Mouse (Mus musculus): ENCODE data around the gene Setd2. TPM values are rescaled to one million over a fixed set of nuclear protein-coding genes. Genes with fewer than 3 reads are reported as not detected.
A peak's percentile ranks its signal among the peaks of the same experiment; 100 is the strongest.

Gene Setd2
- polyA plus RNA-seq, 1 experiment from 2014 or later, result 58.1 TPM

DNA sequence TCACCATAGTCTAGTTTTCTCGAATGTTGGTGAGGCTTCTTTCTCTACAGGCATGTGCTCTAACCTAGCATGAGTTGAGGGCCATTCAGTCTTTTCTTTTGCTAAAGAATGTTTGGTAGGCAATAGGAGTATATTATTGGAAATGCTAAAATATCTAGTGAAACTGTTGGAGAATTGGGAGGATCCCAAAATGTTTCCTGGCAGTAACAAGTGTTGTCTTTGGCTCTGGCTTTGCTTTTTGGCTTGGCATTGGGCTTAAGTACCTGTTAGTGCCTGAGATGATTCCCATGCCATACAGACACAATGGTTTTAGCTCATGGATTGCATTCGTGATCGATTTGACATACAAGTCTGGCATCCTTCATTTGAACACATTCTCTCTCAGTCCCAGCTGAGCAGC lies 79.1 kb downstream of the Setd2 start:
- H3K4me2 ChIP-seq (ENCODE audit: low read length), result no peak overlapping the region
- no peaks in the 10 kb centered on the region for H3K4me1 ChIP-seq (ENCODE audit: control insufficient read depth, insufficient read depth, low read length)
- H3K36me3 ChIP-seq (ENCODE audit: control insufficient read depth, insufficient read depth, low read length), result peaks cover 46% of the 10 kb centered on the region
- ATAC-seq (ENCODE audit: low FRiP score, low TSS enrichment) (no peak), DNase-seq (no peak)
- H3K27me3 ChIP-seq (ENCODE audit: control insufficient read depth, insufficient read depth, low read length), result no peaks in the 10 kb centered on the region
- no peaks in the 10 kb centered on the region for H3K9me3 ChIP-seq (ENCODE audit: control insufficient read depth, low read length)
- WGBS, result 91% methylated on average over 3 of the region's 3 CpGs
- H3K9ac ChIP-seq (replicated peaks; ENCODE audit: low read length), result no peak overlapping the region
- H3K4me3 ChIP-seq (replicated peaks; ENCODE audit: low read depth, low read length), result no peak overlapping the region
- no peak overlapping the region for H3K27ac ChIP-seq (replicated peaks; ENCODE audit: low read depth, low read length)

DNA sequence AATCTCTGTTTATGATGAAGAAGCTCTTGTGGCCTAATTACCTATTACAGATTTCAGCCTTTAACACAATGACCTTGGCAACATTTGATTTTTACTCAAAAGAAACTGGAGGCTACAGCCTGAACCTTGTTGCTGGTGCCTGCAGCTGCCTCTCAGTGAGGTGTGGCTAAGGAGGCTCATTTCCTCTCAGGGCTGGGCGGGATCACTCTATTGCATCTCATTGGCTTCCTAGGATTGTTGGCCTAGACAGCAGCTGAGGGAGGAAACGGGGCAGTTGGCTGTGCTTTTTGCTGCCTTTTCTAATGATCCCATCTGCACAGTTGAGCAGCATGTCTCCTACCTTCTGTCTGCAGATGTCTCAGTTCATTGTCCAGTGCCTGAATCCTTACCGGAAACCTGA lies 84.7 kb downstream of the Setd2 start:
- Histone ChIP-seq H3K27ac (replicated peaks; ENCODE audit: low read depth, low read length) (no peak overlapping the region), H3K4me1 (ENCODE audit: control insufficient read depth, insufficient read depth, low read length) (no peaks in the 10 kb centered on the region), H3K27me3 (ENCODE audit: control insufficient read depth, insufficient read depth, low read length) (no peaks in the 10 kb centered on the region), H3K9me3 (ENCODE audit: control insufficient read depth, low read length) (no peaks in the 10 kb centered on the region), H3K9ac (replicated peaks; ENCODE audit: low read length) (no peak overlapping the region), H3K4me2 (ENCODE audit: low read length) (no peak overlapping the region), H3K36me3 (ENCODE audit: control insufficient read depth, insufficient read depth, low read length) (peaks cover 73% of the 10 kb centered on the region), H3K4me3 (replicated peaks; ENCODE audit: low read depth, low read length) (no peak overlapping the region)
- no peak for ATAC-seq (ENCODE audit: low FRiP score, low TSS enrichment)
- WGBS, result 88% methylated on average over 3 of the region's 3 CpGs
- no peak for DNase-seq

DNA sequence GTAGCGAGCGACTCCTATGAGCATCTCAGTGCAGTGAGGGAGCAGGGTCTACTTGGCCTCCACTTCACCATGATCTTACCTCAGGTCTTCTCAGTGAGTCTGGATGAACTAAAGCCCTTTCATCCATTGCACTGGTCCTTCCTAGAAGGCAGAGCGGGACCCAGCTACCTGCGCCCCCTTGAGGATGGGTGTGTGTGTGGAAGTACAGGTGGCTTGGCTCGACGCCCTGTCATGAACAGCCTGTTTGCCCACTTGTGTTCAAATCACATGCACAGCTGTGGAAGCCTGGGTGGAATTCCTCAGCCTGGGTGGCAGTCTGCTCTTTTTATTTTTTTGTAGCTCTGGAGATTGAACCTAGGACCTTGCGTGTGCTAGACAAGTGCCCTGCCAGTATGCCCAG lies 87.8 kb downstream of the Setd2 start:
- Histone ChIP-seq H3K4me1 (ENCODE audit: control insufficient read depth, insufficient read depth, low read length) (peaks cover 11% of the 10 kb centered on the region), H3K9ac (replicated peaks; ENCODE audit: low read length) (no peak overlapping the region), H3K36me3 (ENCODE audit: control insufficient read depth, insufficient read depth, low read length) (peaks cover 58% of the 10 kb centered on the region), H3K4me3 (replicated peaks; ENCODE audit: low read depth, low read length) (no peak overlapping the region), H3K27me3 (ENCODE audit: control insufficient read depth, insufficient read depth, low read length) (no peaks in the 10 kb centered on the region), H3K4me2 (ENCODE audit: low read length) (no peak overlapping the region), H3K9me3 (ENCODE audit: control insufficient read depth, low read length) (no peaks in the 10 kb centered on the region), H3K27ac (replicated peaks; ENCODE audit: low read depth, low read length) (no peak overlapping the region)
- ATAC-seq (ENCODE audit: low FRiP score, low TSS enrichment) (no peak), DNase-seq (no peak)
- 90% methylated on average over 7 of the region's 7 CpGs for WGBS

DNA sequence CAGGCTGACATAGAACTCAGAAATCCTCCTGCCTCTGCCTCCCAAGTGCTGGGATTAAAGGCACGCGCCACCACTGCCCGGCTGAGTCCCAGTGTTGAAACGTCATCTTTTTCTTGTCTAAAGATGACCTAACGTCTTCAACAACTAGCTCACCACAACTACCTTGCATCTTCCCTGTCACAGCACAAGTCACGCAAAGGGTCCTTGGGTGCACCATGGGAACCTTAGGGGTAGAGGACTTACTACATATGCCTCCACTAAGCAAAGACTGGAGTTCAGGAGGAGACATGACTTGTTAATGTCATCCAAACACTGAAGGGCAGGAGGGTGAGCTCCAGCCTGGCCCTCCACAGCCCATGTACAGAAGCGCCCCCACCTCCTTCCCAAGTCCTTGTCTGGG lies 88.3 kb downstream of the Setd2 start:
- peaks cover 53% of the 10 kb centered on the region for H3K36me3 ChIP-seq (ENCODE audit: control insufficient read depth, insufficient read depth, low read length)
- no peak overlapping the region for H3K4me3 ChIP-seq (replicated peaks; ENCODE audit: low read depth, low read length)
- no peak overlapping the region for H3K27ac ChIP-seq (replicated peaks; ENCODE audit: low read depth, low read length)
- no peaks in the 10 kb centered on the region for H3K27me3 ChIP-seq (ENCODE audit: control insufficient read depth, insufficient read depth, low read length)
- 95% methylated on average over 7 of the region's 7 CpGs for WGBS
- H3K4me1 ChIP-seq (ENCODE audit: control insufficient read depth, insufficient read depth, low read length), result peaks cover 11% of the 10 kb centered on the region
- H3K9ac ChIP-seq (replicated peaks; ENCODE audit: low read length), result no peak overlapping the region
- no peak overlapping the region for H3K4me2 ChIP-seq (ENCODE audit: low read length)
- DNase-seq (no peak), ATAC-seq (ENCODE audit: low FRiP score, low TSS enrichment) (no peak)
- H3K9me3 ChIP-seq (ENCODE audit: control insufficient read depth, low read length), result no peaks in the 10 kb centered on the region

DNA sequence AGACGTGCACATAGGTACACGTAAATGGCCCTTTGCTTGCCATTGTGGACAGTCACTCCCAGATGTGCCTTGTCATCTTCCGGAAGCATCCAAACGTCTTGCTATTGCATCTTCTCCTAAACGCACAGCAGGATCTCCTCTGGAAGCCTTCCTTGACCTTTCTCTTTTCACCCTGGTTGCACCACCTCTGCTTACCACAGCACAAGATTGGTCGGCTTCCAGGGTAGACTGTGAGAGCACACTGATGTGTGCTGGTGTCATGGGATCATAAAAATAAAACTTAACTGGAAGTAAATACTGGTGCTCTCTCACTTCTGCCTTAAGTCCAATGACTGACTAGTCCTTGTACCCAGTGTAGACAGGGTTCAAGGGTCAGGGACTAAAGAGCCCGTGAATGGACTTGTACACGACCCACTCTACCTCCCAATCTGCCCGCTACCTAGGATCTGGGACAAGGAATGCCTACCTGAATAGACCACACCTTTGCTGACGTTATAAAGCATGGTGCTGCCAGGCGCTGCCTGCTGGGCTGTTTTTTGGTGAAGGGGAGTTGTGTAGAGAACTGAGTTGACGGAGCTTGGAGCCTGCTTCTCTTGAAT lies 90.3 kb downstream of the Setd2 start:
- Histone ChIP-seq H3K27me3 (ENCODE audit: control insufficient read depth, insufficient read depth, low read length) (no peaks in the 10 kb centered on the region), H3K9ac (replicated peaks; ENCODE audit: low read length) (no peak overlapping the region), H3K4me1 (ENCODE audit: control insufficient read depth, insufficient read depth, low read length) (peaks cover 11% of the 10 kb centered on the region), H3K4me2 (ENCODE audit: low read length) (no peak overlapping the region), H3K36me3 (ENCODE audit: control insufficient read depth, insufficient read depth, low read length) (peaks cover 39% of the 10 kb centered on the region), H3K4me3 (replicated peaks; ENCODE audit: low read depth, low read length) (no peak overlapping the region), H3K9me3 (ENCODE audit: control insufficient read depth, low read length) (no peaks in the 10 kb centered on the region), H3K27ac (replicated peaks; ENCODE audit: low read depth, low read length) (no peak overlapping the region)
- WGBS, result 90% methylated on average over 12 of the region's 12 CpGs
- DNase-seq (no peak), ATAC-seq (ENCODE audit: low FRiP score, low TSS enrichment) (no peak)

DNA sequence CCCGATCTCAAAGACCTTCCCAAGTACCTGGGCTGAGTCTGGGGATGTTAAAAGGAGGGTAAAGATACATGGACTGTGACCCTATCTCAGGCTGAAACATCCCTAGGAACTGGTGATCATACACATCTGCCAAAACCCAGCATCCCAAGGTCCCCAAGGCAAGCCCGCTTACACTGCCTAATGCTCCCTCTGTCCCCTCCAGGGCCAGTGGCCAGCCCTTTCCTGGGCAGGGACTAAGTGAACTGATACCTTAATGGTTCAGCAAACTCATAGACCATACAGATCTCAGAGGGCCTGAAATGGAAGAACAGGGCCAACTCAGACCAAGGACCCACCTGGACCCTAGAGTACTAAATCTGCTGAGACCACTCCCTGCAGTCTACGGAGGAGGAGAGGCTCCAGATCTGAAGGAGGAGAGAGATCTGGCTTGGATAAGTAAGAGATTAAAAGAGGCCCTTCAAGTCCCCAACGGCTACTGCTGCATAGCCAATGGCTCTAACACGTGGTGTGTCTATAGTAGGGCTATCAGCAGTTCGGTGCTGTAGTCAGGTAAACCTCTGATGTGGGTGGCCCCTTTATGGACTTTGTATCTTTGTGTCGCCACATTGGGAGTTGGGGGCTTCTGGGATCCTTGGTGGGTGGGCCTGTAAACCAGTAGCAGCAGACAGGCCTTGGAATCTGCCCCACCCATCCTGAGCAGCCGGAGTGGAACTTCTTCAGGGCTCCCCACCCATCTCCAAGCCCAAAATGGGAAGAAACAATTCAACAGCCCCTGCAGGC lies 91.2 kb downstream of the Setd2 start:
- Histone ChIP-seq H3K36me3 (ENCODE audit: control insufficient read depth, insufficient read depth, low read length) (peaks cover 37% of the 10 kb centered on the region), H3K9ac (replicated peaks; ENCODE audit: low read length) (peak overlapping the region; percentile 68), H3K9me3 (ENCODE audit: control insufficient read depth, low read length) (no peaks in the 10 kb centered on the region), H3K27me3 (ENCODE audit: control insufficient read depth, insufficient read depth, low read length) (no peaks in the 10 kb centered on the region), H3K4me1 (ENCODE audit: control insufficient read depth, insufficient read depth, low read length) (peaks cover 11% of the 10 kb centered on the region), H3K27ac (replicated peaks; ENCODE audit: low read depth, low read length) (peak overlapping the region; percentile 86), H3K4me3 (replicated peaks; ENCODE audit: low read depth, low read length) (peak overlapping the region; percentile 46), H3K4me2 (ENCODE audit: low read length) (peak overlapping the region; percentile 99)
- DNase-seq (peak; percentile 7), ATAC-seq (ENCODE audit: low FRiP score, low TSS enrichment) (no peak)
- WGBS, result 36% methylated on average over 8 of the region's 8 CpGs

DNA sequence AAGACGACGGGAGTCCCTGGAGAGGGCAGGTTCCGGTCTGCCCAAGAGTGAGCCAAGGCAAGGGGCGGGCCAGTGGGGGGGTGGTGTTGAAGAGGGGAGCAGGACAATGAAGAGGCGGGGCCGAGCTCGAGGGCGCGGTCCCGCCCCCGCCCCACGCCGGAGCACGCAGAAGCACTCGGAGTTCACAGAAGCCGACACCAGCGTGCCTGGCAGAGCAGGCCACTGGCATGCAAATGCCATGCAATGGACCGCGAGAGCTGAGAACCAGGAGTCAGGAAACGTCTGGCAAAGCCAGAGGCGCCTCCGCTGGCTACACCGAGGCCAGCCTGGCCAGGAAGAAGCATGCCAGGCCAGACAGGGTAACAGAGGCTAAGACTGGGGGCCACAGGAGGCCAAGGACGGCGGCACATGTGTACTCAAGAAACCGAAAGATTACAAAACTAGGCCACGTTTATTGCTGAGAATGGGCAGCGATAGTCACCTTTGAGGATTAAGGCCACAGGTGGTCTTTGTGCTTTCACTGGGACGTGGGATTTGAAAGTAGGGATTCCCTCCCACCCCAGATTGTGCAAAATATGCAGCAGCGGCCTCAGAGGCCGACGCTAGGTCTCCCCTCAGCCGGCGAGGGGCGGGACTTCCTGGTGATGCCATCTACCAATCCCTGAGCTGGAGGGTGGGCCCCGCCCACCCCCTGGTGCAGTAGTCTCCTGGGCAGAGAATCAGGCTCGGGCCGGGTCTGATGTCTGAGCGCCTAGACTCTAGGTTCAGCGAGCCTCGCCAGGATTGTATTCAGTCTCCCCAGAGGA lies 92.2 kb downstream of the Setd2 start, which contains the start of gene Nradd:
Gene Nradd, minus strand, starts transcription at position 92 of the 806 bp plus-strand sequence.
- peak; percentile 94 for ATAC-seq (ENCODE audit: low FRiP score, low TSS enrichment)

DNA sequence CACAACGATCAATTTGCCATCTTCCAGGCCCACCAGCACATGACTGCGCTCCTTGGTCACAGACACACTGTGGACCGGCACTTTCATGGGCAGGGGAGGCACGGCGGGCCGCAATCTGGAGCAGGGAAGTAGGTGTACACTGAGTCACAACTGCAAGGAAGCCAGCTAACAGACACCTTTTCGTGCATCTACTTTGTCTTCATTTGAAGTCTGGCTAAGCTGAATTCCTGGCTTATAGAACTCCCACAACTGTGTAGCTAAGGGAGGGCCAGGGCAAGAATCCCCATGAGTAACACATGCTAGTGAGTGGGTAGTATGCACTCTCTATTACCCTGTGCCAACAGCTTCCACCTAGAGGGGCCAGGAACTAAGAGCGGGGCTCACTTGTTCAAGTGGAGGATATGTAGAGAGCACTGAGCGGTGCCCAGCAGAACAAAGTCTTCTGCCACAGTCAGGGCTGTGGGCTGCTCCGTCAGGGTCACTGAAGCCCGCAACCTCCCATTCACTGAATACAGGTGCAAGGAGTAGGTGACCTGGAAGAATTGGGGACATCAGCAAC lies 93.0 kb downstream of the Setd2 start:
- Histone ChIP-seq H3K36me3 (ENCODE audit: control insufficient read depth, insufficient read depth, low read length) (peaks cover 20% of the 10 kb centered on the region; the same call in 1 of the 2 replicates), H3K9me3 (ENCODE audit: control insufficient read depth, low read length) (no peaks in the 10 kb centered on the region), H3K27ac (replicated peaks; ENCODE audit: low read depth, low read length) (peak overlapping the region; percentile 86), H3K4me1 (ENCODE audit: control insufficient read depth, insufficient read depth, low read length) (peaks cover 11% of the 10 kb centered on the region), H3K27me3 (ENCODE audit: control insufficient read depth, insufficient read depth, low read length) (no peaks in the 10 kb centered on the region), H3K4me3 (replicated peaks; ENCODE audit: low read depth, low read length) (peak overlapping the region; percentile 46), H3K9ac (replicated peaks; ENCODE audit: low read length) (peak overlapping the region; percentile 68), H3K4me2 (ENCODE audit: low read length) (peak overlapping the region; percentile 99)
- DNase-seq, result no peak
- WGBS, result 67% methylated on average over 11 of the region's 11 CpGs
- ATAC-seq (ENCODE audit: low FRiP score, low TSS enrichment), result no peak

More for the DNA sequence above, 92.2 kb downstream of the Setd2 start, which contains the start of gene Nradd:
- H3K4me3 ChIP-seq (replicated peaks; ENCODE audit: low read depth, low read length), result peak within 1 kb of the TSS; percentile 46
- H3K27ac ChIP-seq (replicated peaks; ENCODE audit: low read depth, low read length), result peak within 1 kb of the TSS; percentile 86
- H3K9me3 ChIP-seq (ENCODE audit: control insufficient read depth, low read length), result no peaks in the 10 kb centered on the region
- H3K36me3 ChIP-seq (ENCODE audit: control insufficient read depth, insufficient read depth, low read length), result peaks cover 27% of the 10 kb centered on the region
- H3K4me1 ChIP-seq (ENCODE audit: control insufficient read depth, insufficient read depth, low read length), result peaks cover 11% of the 10 kb centered on the region
- peak within 1 kb of the TSS; percentile 68 for H3K9ac ChIP-seq (replicated peaks; ENCODE audit: low read length)
- H3K4me2 ChIP-seq (ENCODE audit: low read length), result peak within 1 kb of the TSS; percentile 99
- H3K27me3 ChIP-seq (ENCODE audit: control insufficient read depth, insufficient read depth, low read length), result no peaks in the 10 kb centered on the region
- under 1% methylated on average over 41 of the region's 41 CpGs for whole genome bisulfite sequencing
- DNase-seq, result peak; percentile 96

Measured in midbrain, embryonic 14.5 days (tissue).